Mouse (Mus musculus) embryonic fibroblast, embryonic 13.5 days (primary cell): ENCODE results near the gene Kif20b. TPM values are rescaled to one million over a fixed set of nuclear protein-coding genes. Genes with fewer than 3 reads are reported as not detected.

ENCODE experiments used
- H3K27ac ChIP-seq: 2 replicates; pipeline ENCODE4 v1.5.1; 2012; ENCODE audit warnings: low read length, control low read depth, inconsistent platforms; ENCODE audit not compliant: insufficient read depth
- H3K4me1 ChIP-seq: 2 replicates; pipeline ENCODE4 v1.6.1; 2011; ENCODE audit warnings: low read length; ENCODE audit not compliant: control insufficient read depth, insufficient read depth
- H3K4me3 ChIP-seq: 2 replicates; pipeline ENCODE4 v1.5.1; 2011; ENCODE audit warnings: mild to moderate bottlenecking, control low read depth, low read length; ENCODE audit not compliant: insufficient read depth
- CTCF ChIP-seq: IDR thresholded peaks from 2 replicates; pipeline ENCODE4 v1.5.1; 2011; ENCODE audit warnings: mild to moderate bottlenecking, control low read depth, low read length, moderate library complexity, borderline replicate concordance; ENCODE audit not compliant: insufficient read depth
- POLR2A ChIP-seq: IDR thresholded peaks from 2 replicates; pipeline ENCODE4 v1.6.1; 2011; ENCODE audit warnings: low read depth, mild to moderate bottlenecking, control low read depth, low read length, moderate library complexity
- polyA plus RNA-seq: library from polyadenylated mRNA; stranded (reverse); fragments of >200 nt; gene quantifications from 2 replicates; pipeline ENCODE4 v1.2.4, GENCODE M21; 2011; ENCODE audit warnings: low read depth; ENCODE audit not compliant: missing spikeins, insufficient read length

The Kif20b gene
- polyA plus RNA-seq, 1 experiment = 40.6 TPM

DNA sequence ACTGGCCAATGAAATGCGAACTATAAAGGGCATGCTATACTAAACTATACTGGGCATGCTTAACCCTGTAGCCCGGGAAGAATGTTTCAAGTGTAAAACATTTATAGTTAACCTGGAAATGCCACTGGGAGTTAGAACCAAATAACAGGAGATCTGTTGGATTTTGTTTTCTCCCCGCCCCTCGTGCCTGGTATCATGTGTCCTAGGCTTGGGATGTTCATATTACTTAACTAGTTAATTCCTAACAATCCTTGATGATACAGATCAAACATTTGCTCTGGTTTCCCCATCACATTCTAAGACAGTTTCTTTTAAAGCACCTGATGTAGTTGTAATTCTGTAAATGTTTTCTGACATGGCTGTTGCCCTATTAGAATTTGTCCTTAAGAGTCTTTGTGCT lies 2.1 kb upstream of the Kif20b start:
- H3K4me3 ChIP-seq = no peak overlapping the region
- no peaks in the 10 kb centered on the region for H3K4me1 ChIP-seq
- H3K27ac ChIP-seq = no peak overlapping the region
- no peak for TF ChIP-seq POLR2A
- TF ChIP-seq CTCF = no peak

- no peak for TF ChIP-seq POLR2A
- TF ChIP-seq CTCF = no peak
- no peak overlapping the region for H3K27ac ChIP-seq
Measured at GRCm38 (mm10) chr19:34920531-34920930, 1.6 kb upstream of the Kif20b start.

GRCm38 (mm10) chr19:34921253-34921651 lies 909 bp upstream of the Kif20b start:
- no peak overlapping the region for H3K27ac ChIP-seq
- TF ChIP-seq POLR2A (no peak), CTCF (no peak)
- H3K4me3 ChIP-seq = peak overlapping the region; percentile 88; the same call in 1 of the 2 replicates
- no peaks in the 10 kb centered on the region for H3K4me1 ChIP-seq

More at GRCm38 (mm10) chr19:34920531-34920930, 1.6 kb upstream of the Kif20b start:
- Histone ChIP-seq H3K4me3 (no peak overlapping the region), H3K4me1 (no peaks in the 10 kb centered on the region)

GRCm38 (mm10) chr19:34922603-34922963 lies 422 bp downstream of the Kif20b start:
- H3K27ac ChIP-seq = no peak overlapping the region
- no peaks in the 10 kb centered on the region for H3K4me1 ChIP-seq
- H3K4me3 ChIP-seq = peak overlapping the region; percentile 88
- TF ChIP-seq POLR2A (no peak), CTCF (no peak)

DNA sequence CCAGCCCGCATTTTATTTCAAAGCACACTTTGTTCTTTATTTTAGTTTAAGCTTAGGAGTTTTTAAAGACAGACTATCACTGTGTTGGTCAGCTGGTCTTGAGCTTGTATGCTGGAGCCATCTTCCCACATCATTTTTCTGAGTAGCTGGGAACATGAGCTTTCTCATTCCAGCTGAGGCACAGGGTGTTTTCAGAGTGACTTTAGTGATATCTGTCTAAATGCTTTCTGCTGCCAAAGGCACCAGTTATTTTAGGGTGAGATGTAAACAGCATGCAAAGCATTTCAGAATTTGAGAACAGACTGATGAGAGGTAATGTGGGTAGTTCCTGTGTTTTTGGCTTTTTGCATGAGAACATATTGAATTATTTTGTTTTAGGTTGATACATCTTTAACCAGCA lies 25.0 kb downstream of the Kif20b start:
- no peaks in the 10 kb centered on the region for H3K4me1 ChIP-seq
- TF ChIP-seq CTCF (no peak), POLR2A (no peak)
- no peak overlapping the region for H3K4me3 ChIP-seq
- H3K27ac ChIP-seq = no peak overlapping the region

- no peaks in the 10 kb centered on the region for H3K4me1 ChIP-seq
- no peak for TF ChIP-seq POLR2A
- no peak overlapping the region for H3K4me3 ChIP-seq
- H3K27ac ChIP-seq = no peak overlapping the region
Measured at GRCm38 (mm10) chr19:34953842-34954541, 31.8 kb downstream of the Kif20b start.

DNA sequence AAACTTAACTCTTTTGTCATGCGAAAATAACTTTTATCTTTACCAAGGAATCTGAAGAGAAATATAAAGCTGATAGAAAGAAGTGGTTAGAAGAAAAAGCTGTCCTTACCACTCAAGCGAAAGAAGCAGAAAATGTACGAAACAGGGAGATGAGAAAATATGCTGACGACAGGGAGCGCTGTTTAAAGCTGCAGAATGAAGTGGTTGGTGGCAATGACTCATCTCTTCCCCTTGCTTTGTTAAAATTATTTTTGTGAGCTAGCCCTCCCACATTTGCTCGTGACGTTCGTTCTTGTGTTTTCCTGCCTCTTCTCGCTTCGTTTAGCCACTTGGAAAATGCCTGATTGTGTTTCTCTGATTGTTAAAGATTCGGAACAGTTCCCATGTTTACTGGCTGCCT lies 37.2 kb downstream of the Kif20b start:
- no peaks in the 10 kb centered on the region for H3K4me1 ChIP-seq
- H3K4me3 ChIP-seq = no peak overlapping the region
- no peak for TF ChIP-seq CTCF
- no peak overlapping the region for H3K27ac ChIP-seq

- TF ChIP-seq POLR2A = no peak
- TF ChIP-seq CTCF = no peak
- H3K27ac ChIP-seq = no peak overlapping the region
- H3K4me3 ChIP-seq = no peak overlapping the region
- H3K4me1 ChIP-seq = no peaks in the 10 kb centered on the region
Measured at GRCm38 (mm10) chr19:34984742-34985141, 62.6 kb downstream of the Kif20b start.

GRCm38 (mm10) chr19:34990443-34990842 lies 68.3 kb downstream of the Kif20b start:
- TF ChIP-seq POLR2A = no peak
- TF ChIP-seq CTCF = no peak
- H3K4me3 ChIP-seq = no peak overlapping the region
- H3K27ac ChIP-seq = no peak overlapping the region
- H3K4me1 ChIP-seq = no peaks in the 10 kb centered on the region

DNA sequence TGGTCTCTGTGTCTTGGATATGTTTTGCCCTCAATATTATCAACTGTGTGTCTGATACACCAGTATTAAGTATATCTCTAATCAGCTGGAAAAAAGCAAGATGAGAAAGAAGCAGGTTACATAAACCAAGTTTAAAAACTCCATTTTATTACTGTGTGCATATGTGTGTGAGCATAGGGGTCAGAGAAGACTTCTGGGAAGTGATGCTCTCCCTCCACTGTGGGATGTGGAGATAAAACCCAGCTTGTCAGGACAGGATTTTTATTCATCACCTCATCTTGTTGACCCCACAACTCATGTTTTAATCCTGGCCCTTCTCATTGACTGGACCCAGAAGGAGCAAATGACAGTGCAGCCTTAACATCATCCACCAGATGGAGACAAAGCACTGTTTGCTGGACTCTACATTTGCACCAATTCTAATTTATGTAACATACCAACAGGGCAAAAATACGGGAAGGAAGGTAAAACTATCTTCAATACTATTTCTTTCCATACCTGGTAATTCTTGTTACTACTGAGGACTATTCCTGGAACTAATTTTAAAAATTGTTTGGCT lies 70.9 kb downstream of the Kif20b start:
- Histone ChIP-seq H3K4me3 (no peak overlapping the region), H3K27ac (no peak overlapping the region), H3K4me1 (no peaks in the 10 kb centered on the region)
- TF ChIP-seq CTCF (no peak), POLR2A (no peak)

GRCm38 (mm10) chr19:35015058-35015457 lies 92.9 kb downstream of the Kif20b start:
- TF ChIP-seq POLR2A = no peak
- no peak for TF ChIP-seq CTCF
- no peak overlapping the region for H3K27ac ChIP-seq
- no peak overlapping the region for H3K4me3 ChIP-seq
- no peaks in the 10 kb centered on the region for H3K4me1 ChIP-seq
